Mouse (Mus musculus) heart, adult 2 months (tissue): ENCODE measurements around the gene Dlgap3.

Experiments used
- CTCF ChIP-seq: fragments of 200-600 bp; IDR thresholded peaks from 2 replicates; pipeline ENCODE4 v1.8.1; 2022; ENCODE audit warnings: antibody characterized with exemption, mild to moderate bottlenecking, moderate library complexity
- POLR2A ChIP-seq: fragments of 200-500 bp; IDR thresholded peaks from 2 replicates; pipeline ENCODE4 v1.6.1; 2011; ENCODE audit warnings: mild to moderate bottlenecking, low read depth, low read length, control low read depth; ENCODE audit not compliant: insufficient read depth

DNA sequence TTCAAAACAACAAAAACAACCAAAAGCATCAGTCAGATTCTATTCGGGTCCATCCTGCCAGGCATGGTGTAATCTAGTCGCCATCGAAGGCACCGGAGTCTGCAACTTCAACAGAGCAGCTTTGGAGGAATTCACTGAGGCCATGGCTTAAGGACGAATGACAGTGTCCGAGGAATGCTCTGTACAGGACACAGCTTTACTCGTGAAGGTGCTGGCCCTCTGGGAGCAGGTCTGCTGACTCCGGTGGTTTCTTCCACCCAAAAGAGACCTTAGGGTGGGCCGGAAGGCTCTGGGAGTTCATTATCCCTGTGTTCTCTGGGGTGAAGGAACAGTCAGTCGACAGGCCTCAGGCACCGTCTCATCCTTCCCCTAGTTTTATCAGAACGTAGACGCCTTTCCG lies 92.6 kb downstream of the Dlgap3 start:
- no peak for TF ChIP-seq CTCF
- TF ChIP-seq POLR2A: no peak
